Mouse (Mus musculus) embryonic fibroblast, embryonic 13.5 days (primary cell): ENCODE measurements around the gene Hrh3.

Experiments used
- CTCF ChIP-seq: IDR thresholded peaks from 2 replicates; pipeline ENCODE4 v1.5.1; 2011; ENCODE audit warnings: mild to moderate bottlenecking, control low read depth, low read length, moderate library complexity, borderline replicate concordance; ENCODE audit not compliant: insufficient read depth
- POLR2A ChIP-seq: IDR thresholded peaks from 2 replicates; pipeline ENCODE4 v1.6.1; 2011; ENCODE audit warnings: low read depth, mild to moderate bottlenecking, control low read depth, low read length, moderate library complexity

DNA sequence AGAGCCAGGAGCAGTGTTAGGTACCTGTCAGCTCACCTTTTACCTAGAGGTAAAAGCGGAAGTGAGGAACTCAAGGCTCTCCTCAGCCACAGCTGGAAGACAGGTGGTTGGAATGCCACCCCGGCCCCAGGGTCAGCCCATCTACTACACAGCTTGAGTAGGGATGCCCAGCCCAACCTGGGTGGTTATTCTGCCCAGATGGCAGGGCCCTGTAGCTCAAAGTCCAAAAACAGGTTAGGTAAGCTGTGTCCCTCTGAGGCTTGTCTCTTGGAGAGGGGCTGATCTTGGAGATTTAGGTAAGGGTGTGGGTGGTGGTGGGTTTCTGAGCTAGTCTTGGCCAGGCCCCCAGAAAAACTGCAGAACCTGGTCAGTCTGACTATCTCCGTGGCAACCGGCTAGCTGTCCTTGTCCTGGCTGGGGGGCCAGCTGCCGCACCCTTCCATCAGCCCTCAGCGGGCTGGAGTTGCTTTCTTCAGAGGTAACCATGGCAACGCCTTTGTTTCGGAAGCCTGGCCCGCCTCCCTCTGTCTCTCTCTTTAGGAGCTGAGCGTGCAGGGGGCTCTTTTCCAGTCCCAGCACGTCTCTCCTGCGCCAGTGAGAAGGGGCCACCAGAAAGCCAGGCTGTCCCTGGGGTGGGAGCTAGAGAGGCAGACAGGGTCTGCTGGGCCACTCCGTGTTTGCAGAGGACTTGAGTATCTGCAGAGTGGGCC lies 13.4 kb upstream of the Hrh3 start:
- TF ChIP-seq CTCF = no peak
- TF ChIP-seq POLR2A = no peak
